Mouse (Mus musculus): ENCODE results near the gene Tmem14c. TPM values are rescaled to one million over a fixed set of nuclear protein-coding genes. Genes with fewer than 3 reads are reported as not detected.

Tmem14c gene
- polyA plus RNA-seq (2012; rRNA removed) = 336 and 423 TPM in 2 replicates

DNA sequence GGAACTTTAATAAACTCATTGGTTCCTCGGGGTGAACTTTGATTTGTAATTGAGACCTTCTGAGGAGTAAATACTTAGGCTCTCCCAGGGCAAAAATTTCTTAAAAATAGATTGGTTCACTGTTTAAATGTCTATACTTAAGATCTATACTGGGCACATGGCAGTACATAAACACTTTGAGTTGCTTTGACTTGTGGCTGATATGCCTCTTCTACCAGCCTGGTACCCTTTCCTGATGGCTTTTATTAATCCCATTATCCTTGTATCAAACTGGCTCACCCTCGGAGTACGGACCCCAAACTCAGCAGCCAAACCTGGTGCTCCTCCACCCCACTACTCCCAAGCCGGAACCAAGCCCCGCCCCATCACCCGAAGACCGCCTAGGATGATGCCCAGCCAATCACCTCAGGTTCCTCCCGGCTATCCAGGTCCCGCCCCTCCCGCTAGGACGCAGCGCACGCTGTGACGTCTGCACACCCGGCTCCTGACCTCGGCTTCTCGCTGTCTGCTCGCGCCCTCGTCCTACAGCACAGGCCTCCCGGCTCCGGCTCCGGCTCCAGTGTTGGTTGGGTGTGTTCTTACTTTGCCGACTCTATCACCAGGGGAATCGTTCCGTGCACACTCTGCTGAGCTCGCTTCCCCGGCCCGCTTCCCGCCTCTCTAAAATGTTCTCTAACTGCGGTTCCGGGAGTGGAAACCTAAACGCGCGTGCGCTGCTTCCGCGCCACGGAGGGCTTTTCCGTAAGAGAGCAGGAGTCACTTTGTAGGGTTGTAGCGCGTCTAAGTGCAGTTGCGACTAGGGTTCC, at the start of gene Tmem14c:
Tmem14c (plus strand) TSS at position 464 of the 806 bp plus-strand sequence.

DNA sequence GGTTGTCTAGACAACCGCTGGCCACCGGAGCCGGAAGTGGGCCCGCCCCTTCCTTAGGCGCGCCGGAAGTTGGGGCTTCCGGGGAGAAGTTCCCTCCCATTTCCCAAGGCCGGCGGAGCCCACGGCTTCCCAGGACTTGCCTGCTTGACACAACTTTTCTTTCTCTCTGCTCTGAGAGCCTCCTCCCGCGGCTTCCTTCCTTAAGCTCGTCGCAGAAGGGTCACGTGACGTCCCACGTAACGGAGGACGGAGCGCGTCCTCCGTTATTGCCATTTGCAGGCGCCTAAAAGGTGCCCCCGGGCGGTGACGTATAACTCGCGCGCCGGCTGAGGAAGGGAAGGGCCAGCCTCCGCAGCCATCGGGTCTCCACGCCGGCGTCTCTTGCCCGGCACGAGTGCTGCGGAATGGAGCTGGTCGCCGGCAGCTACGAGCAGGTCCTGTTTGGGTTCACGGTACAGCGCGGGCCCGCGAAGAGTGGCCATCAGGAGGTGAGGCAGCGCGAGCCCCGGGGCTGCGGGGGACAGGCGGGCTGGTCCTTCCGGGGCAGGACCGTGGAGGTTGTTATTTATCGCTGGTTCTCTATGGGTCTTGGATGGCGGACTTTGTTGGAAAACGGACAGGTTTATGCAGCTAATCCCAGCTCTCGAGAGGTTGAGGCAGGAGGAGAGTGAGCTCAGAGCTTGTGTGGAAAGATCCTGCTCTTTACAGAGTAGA, 15.0 kb upstream of the Tmem14c start, which contains the start of gene Pak1ip1:
Pak1ip1 (plus strand) TSS at position 98 of the 714 bp plus-strand sequence.

Other genes with a start within 250 kb of the Tmem14c start
- gene Gcnt2, start 156.5 kb upstream of the Tmem14c start, polyA plus RNA-seq (2012; rRNA removed) = 0.59 and 0.71 TPM in 2 replicates
- gene Pak1ip1, start 15.3 kb upstream of the Tmem14c start, polyA plus RNA-seq (2012; rRNA removed) = 49.1 and 55.4 TPM in 2 replicates
- gene Mak, start 63.4 kb downstream of the Tmem14c start, polyA plus RNA-seq (2012; rRNA removed) = 0.07 TPM in 2 replicates
- not detected in 2 replicates for gene Gcm2, start 94.7 kb downstream of the Tmem14c start, polyA plus RNA-seq (2012; rRNA removed)
- gene Sycp2l, start 98.0 kb downstream of the Tmem14c start, polyA plus RNA-seq (2012; rRNA removed) = 0.01 and 0.02 TPM in 2 replicates
- gene Elovl2, start 204.1 kb downstream of the Tmem14c start, polyA plus RNA-seq (2012; rRNA removed) = 16.4 and 20.6 TPM in 2 replicates
- 3.0 and 3.5 TPM in 2 replicates for gene Smim13, start 233.6 kb downstream of the Tmem14c start, polyA plus RNA-seq (2012; rRNA removed)

All from liver, embryonic 14 days (tissue).